Mouse (Mus musculus) intestine, postnatal 0 days (tissue): Measurements from ENCODE around the gene Gfra1. TPM values are rescaled to one million over a fixed set of nuclear protein-coding genes. Genes with fewer than 3 reads are reported as not detected.

ENCODE experiments used
- ATAC-seq: fragments of 200-750 bp; cut with Nextera tagmentation; 2 replicates; pipeline ENCODE4 v1.8.0; 2017; ENCODE audit warnings: mild to moderate bottlenecking, moderate TSS enrichment, moderate library complexity
- H3K27ac ChIP-seq: fragments of 300-500 bp; sonication (generic); 2 replicates; pipeline ENCODE4 v1.5.1; 2014; ENCODE audit warnings: mild to moderate bottlenecking, low read depth, low read length, moderate library complexity
- H3K27me3 ChIP-seq: fragments of 300-500 bp; sonication (generic); replicated peaks from 2 replicates; pipeline ENCODE4 v1.6.1; 2014; ENCODE audit warnings: low read length, mixed read lengths; ENCODE audit not compliant: control insufficient read depth, insufficient read depth
- H3K36me3 ChIP-seq: fragments of 300-500 bp; sonication (generic); 2 replicates; pipeline ENCODE4 v1.6.1; 2014; ENCODE audit warnings: mild to moderate bottlenecking, moderate library complexity; ENCODE audit not compliant: control insufficient read depth, insufficient read depth
- H3K4me1 ChIP-seq: fragments of 300-500 bp; sonication (generic); replicated peaks from 2 replicates; pipeline ENCODE4 v1.6.1; 2014; ENCODE audit warnings: antibody characterized with exemption, low read length, mixed read lengths; ENCODE audit not compliant: control insufficient read depth, insufficient read depth
- H3K4me2 ChIP-seq: fragments of 300-500 bp; sonication (generic); replicated peaks from 2 replicates; pipeline ENCODE4 v1.6.1; 2014; ENCODE audit warnings: low read depth, mild to moderate bottlenecking, moderate library complexity
- H3K4me3 ChIP-seq: fragments of 300-500 bp; sonication (generic); 2 replicates; pipeline ENCODE4 v1.5.1; 2014; ENCODE audit warnings: low read depth, low read length
- H3K9ac ChIP-seq: fragments of 300-500 bp; sonication (generic); 2 replicates; pipeline ENCODE4 v1.6.1; 2014; ENCODE audit warnings: mild to moderate bottlenecking, low read depth, low read length
- H3K9me3 ChIP-seq: fragments of 300-500 bp; sonication (generic); 2 replicates; pipeline ENCODE4 v1.6.1; 2016; ENCODE audit warnings: mixed run types; ENCODE audit not compliant: control insufficient read depth
- CTCF ChIP-seq: sonication (generic); IDR thresholded peaks from 2 replicates; pipeline ENCODE4 v1.5.1; 2016; ENCODE audit warnings: low read depth, mild to moderate bottlenecking, control low read depth, antibody characterized with exemption, moderate library complexity
- WGBS: fragments of 180-500 bp; shearing (Covaris S2); extraction: QIAGEN DNeasy Blood & Tissue Kit; methylation state at CpG from one replicate; pipeline ENCODE4 v1.1.7; 2014; 5-methylcytosine and 5-hydroxymethylcytosine counted together
- polyA plus RNA-seq: library from polyadenylated mRNA; unstranded; fragments of >200 nt; fragmentation: Nextera tagmentation; extraction: Ambion mirVana; gene quantifications from 2 replicates; pipeline ENCODE4 v1.2.1, GENCODE M21; 2015

Gene Gfra1
- polyA plus RNA-seq, 1 experiment from 2014 or later: 4.9 TPM

DNA sequence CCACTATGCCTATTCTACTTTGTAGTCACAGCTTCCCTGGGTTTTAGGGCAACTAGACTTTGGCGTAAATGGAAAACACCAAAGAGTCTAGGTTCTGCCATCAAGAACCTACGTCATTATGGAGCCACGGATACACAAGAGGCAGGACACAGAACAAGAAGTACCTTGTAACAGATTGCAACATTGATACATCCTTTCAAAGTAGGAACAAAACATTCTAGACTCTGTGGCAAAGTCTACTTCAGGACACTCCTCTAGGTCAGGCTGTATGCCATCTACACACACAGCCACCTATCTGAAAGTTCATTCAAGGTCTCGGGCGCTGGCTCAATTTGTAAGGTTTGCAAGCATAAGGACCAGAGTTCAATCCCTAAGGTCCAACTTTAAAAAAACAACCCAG, 81.1 kb downstream of the Gfra1 start:
- Histone ChIP-seq H3K9me3 (no peaks in the 10 kb centered on the region), H3K27ac (no peak overlapping the region), H3K4me1 (no peaks in the 10 kb centered on the region), H3K4me2 (no peak overlapping the region), H3K9ac (no peak overlapping the region), H3K27me3 (no peaks in the 10 kb centered on the region), H3K36me3 (no peaks in the 10 kb centered on the region), H3K4me3 (no peak overlapping the region)
- WGBS: 92% methylated on average over 5 of the region's 5 CpGs
- ATAC-seq: no peak
- no peak for TF ChIP-seq CTCF

DNA sequence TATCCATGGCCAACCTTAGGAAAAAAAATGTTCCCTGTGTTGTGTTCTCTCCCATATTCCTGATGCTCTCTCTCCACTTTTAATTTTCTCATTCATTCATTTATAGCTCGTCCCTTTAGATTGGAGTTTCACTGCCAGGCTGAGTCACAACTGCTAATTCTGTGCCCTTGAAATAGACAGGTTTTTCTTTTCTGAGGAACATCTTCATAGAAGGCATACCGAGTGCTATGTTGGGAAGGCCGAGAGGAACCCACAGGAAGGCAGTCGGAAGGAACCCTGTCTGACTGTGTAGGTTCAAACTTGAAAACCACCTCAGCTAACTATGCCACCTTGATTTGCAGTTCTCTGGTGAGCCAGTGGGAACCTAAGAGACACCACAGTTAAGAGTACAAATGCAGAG, 81.6 kb downstream of the Gfra1 start:
- no peak for ATAC-seq
- H3K4me2 ChIP-seq: no peak overlapping the region
- no peaks in the 10 kb centered on the region for H3K4me1 ChIP-seq
- H3K27me3 ChIP-seq: no peaks in the 10 kb centered on the region
- no peaks in the 10 kb centered on the region for H3K9me3 ChIP-seq
- no peaks in the 10 kb centered on the region for H3K36me3 ChIP-seq
- no peak overlapping the region for H3K4me3 ChIP-seq
- no peak overlapping the region for H3K27ac ChIP-seq
- WGBS: 93% methylated on average over 4 of the region's 4 CpGs
- no peak for TF ChIP-seq CTCF
- H3K9ac ChIP-seq: no peak overlapping the region

DNA sequence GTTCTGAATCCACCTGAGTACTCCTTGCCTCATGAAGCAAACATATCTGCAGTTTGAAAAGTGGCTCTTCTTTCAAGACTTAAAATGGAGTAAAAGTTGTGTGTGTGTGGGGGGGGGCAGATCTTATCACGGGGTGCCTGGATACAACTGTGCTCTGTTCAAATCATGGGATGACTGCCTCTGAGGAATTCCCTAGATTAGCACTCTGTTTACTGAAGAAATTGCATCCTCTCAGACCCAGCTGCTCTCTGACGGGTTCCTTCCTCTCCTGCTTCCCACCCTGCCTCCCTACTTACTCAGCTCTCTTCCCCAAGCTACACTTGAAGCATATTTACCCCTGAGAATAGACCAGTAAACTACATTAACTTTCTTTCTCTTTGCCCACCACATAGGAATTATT, 87.2 kb downstream of the Gfra1 start:
- no peaks in the 10 kb centered on the region for H3K27me3 ChIP-seq
- ATAC-seq: no peak
- H3K4me3 ChIP-seq: no peak overlapping the region
- no peak overlapping the region for H3K4me2 ChIP-seq
- no peak for TF ChIP-seq CTCF
- 23% methylated on average over 2 of the region's 2 CpGs for WGBS
- no peaks in the 10 kb centered on the region for H3K36me3 ChIP-seq
- no peaks in the 10 kb centered on the region for H3K9me3 ChIP-seq
- no peak overlapping the region for H3K27ac ChIP-seq
- no peak overlapping the region for H3K9ac ChIP-seq
- H3K4me1 ChIP-seq: no peaks in the 10 kb centered on the region

DNA sequence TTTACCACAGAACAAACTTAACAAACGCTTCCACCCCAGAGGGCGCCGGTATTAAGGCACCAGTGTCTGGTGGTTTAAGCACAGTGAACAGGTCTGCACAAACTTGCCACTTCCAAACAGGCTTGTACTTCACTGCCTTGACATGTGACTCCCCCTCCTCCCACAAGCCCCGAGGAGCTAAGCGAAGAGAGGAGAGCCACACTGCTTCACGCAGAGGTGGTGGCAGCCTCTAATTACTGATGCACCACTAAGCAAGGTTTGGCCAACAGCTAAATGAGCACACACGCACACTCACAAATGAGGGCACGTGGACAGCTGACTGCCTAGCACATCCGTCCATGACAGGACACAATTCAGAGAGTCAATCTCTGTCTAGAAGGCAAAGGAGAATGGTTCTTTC, 91.0 kb downstream of the Gfra1 start:
- no peak for TF ChIP-seq CTCF
- no peak overlapping the region for H3K9ac ChIP-seq
- no peaks in the 10 kb centered on the region for H3K27me3 ChIP-seq
- no peaks in the 10 kb centered on the region for H3K36me3 ChIP-seq
- ATAC-seq: no peak
- H3K27ac ChIP-seq: no peak overlapping the region
- no peaks in the 10 kb centered on the region for H3K4me1 ChIP-seq
- WGBS: 84% methylated on average over 9 of the region's 9 CpGs
- no peak overlapping the region for H3K4me3 ChIP-seq
- H3K9me3 ChIP-seq: no peaks in the 10 kb centered on the region
- no peak overlapping the region for H3K4me2 ChIP-seq

DNA sequence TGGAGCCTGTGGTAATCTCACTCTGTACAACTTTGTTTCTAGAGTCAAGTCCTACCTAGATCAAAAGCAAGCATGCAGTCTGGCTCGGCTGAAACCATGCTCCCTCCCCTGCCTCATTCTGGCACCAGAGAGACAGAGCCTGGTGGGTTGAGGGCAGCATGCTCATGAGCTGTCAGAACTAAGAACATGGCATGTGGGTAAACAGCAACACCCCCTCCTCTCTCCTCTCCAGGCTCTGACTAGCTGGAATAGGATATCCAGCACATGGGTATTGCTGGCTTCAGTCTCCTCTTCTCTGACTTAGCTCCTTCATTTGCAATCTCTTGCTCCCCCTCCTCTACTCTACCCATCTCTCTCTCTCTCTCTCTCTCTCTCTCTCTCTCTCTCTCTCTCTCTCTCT, 94.7 kb downstream of the Gfra1 start:
- no peak overlapping the region for H3K9ac ChIP-seq

DNA sequence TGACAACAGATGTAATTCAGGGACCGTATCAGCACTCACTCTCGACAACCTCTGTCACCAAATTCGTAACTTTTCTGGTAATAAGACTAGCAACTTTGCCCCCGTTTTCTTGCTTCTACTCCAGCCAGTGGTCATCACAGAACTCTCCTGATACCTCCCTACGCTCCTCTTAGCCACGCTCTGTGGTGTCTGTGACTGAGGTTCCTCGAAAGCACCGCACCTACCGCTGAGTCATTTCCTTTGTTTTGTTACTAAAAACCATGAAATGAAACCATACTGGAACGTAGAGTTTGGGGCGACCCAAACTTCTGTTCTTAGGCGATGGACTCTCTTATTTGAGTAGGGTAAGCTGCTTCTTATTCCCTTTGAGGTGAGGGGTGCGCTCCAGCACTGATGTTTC, 97.6 kb downstream of the Gfra1 start:
- no peak for ATAC-seq
- no peaks in the 10 kb centered on the region for H3K4me1 ChIP-seq
- no peaks in the 10 kb centered on the region for H3K36me3 ChIP-seq
- no peak overlapping the region for H3K27ac ChIP-seq
- TF ChIP-seq CTCF: no peak
- 87% methylated on average over 13 of the region's 13 CpGs for WGBS
- H3K4me2 ChIP-seq: no peak overlapping the region
- no peaks in the 10 kb centered on the region for H3K9me3 ChIP-seq
- no peak overlapping the region for H3K4me3 ChIP-seq
- no peaks in the 10 kb centered on the region for H3K27me3 ChIP-seq
- H3K9ac ChIP-seq: no peak overlapping the region

More for the DNA sequence above, 94.7 kb downstream of the Gfra1 start:
- no peaks in the 10 kb centered on the region for H3K4me1 ChIP-seq
- no peak for TF ChIP-seq CTCF
- 75% methylated on average over 1 of the region's 1 CpGs for WGBS
- H3K4me3 ChIP-seq: no peak overlapping the region
- H3K4me2 ChIP-seq: no peak overlapping the region
- H3K27ac ChIP-seq: no peak overlapping the region
- ATAC-seq: no peak
- no peaks in the 10 kb centered on the region for H3K27me3 ChIP-seq
- H3K36me3 ChIP-seq: no peaks in the 10 kb centered on the region
- no peaks in the 10 kb centered on the region for H3K9me3 ChIP-seq

DNA sequence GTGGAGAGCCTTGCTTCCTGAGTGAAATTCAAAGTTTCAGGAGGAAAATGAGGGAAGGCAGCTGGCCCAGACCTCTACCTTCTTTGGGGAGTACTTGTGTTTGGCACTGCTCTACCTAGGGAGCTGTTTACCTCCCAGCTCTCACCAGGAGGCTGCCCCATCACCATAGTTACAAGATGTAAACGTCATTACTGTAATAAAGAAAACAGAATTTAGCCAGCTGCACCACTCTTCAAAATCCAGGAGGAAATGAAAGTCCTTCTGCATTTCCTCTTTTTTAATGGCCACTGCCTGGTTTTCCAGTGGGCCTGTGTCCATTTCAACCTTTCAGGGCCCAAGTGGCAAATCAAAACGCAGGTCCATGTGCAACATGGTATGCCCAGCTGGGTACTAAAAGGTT, 101.8 kb downstream of the Gfra1 start:
- no peak for TF ChIP-seq CTCF
- WGBS: 52% methylated on average over 2 of the region's 2 CpGs
- Histone ChIP-seq H3K9me3 (no peaks in the 10 kb centered on the region), H3K4me2 (no peak overlapping the region), H3K27ac (no peak overlapping the region), H3K9ac (no peak overlapping the region), H3K27me3 (no peaks in the 10 kb centered on the region), H3K4me3 (no peak overlapping the region), H3K36me3 (no peaks in the 10 kb centered on the region), H3K4me1 (no peaks in the 10 kb centered on the region)
- ATAC-seq: no peak
